Mouse (Mus musculus) heart, embryonic 12.5 days (tissue): ENCODE measurements around the gene Mvd. TPM values are rescaled to one million over a fixed set of nuclear protein-coding genes. Genes with fewer than 3 reads are reported as not detected.

Source experiments
- ATAC-seq: fragments of 200-750 bp; cut with Nextera tagmentation; 2 replicates; pipeline ENCODE4 v1.8.0; 2017; ENCODE audit warnings: moderate TSS enrichment, moderate library complexity; ENCODE audit not compliant: insufficient number of reproducible peaks, low FRiP score
- H3K27ac ChIP-seq: fragments of 300-500 bp; sonication (generic); 2 replicates; pipeline ENCODE4 v1.5.1; 2016; ENCODE audit warnings: mild to moderate bottlenecking, moderate library complexity; ENCODE audit not compliant: poor library complexity, severe bottlenecking
- H3K27me3 ChIP-seq: fragments of 300-500 bp; sonication (generic); replicated peaks from 2 replicates; pipeline ENCODE4 v1.6.1; 2016; ENCODE audit warnings: mild to moderate bottlenecking, moderate library complexity
- H3K36me3 ChIP-seq: fragments of 300-500 bp; sonication (generic); 2 replicates; pipeline ENCODE4 v1.6.1; 2016; ENCODE audit warnings: mild to moderate bottlenecking, moderate library complexity
- H3K4me1 ChIP-seq: fragments of 300-500 bp; sonication (generic); replicated peaks from 2 replicates; pipeline ENCODE4 v1.6.1; 2016; ENCODE audit warnings: mild to moderate bottlenecking
- H3K4me2 ChIP-seq: fragments of 300-500 bp; sonication (generic); 2 replicates; pipeline ENCODE4 v1.6.1; 2016; ENCODE audit warnings: mild to moderate bottlenecking, moderate library complexity
- H3K4me3 ChIP-seq: fragments of 300-500 bp; sonication (generic); 2 replicates; pipeline ENCODE4 v1.5.1; 2016; ENCODE audit warnings: mild to moderate bottlenecking
- H3K9ac ChIP-seq: fragments of 300-500 bp; sonication (generic); 2 replicates; pipeline ENCODE4 v1.6.1; 2016; ENCODE audit warnings: mild to moderate bottlenecking, moderate library complexity
- H3K9me3 ChIP-seq: fragments of 300-500 bp; sonication (generic); replicated peaks from 2 replicates; pipeline ENCODE4 v1.6.1; 2016; ENCODE audit warnings: mild to moderate bottlenecking, moderate library complexity
- WGBS: fragments of 180-500 bp; shearing (Covaris S2); methylation state at CpG from one replicate; pipeline ENCODE4 v1.1.7; 2016; 5-methylcytosine and 5-hydroxymethylcytosine counted together
- polyA plus RNA-seq: library from polyadenylated mRNA; unstranded; fragments of >200 nt; fragmentation: Nextera tagmentation; extraction: Ambion mirVana; gene quantifications from 2 replicates; pipeline ENCODE4 v1.2.1, GENCODE M21; 2016

Mvd gene
- polyA plus RNA-seq, 1 experiment from 2014 or later: 22.8 TPM

- Histone ChIP-seq H3K4me1 (peaks cover 11% of the 10 kb centered on the region), H3K4me3 (no peak overlapping the region), H3K27ac (no peak overlapping the region), H3K27me3 (no peaks in the 10 kb centered on the region), H3K4me2 (no peak overlapping the region), H3K9me3 (no peaks in the 10 kb centered on the region), H3K36me3 (peaks cover 25% of the 10 kb centered on the region), H3K9ac (no peak overlapping the region)
- 32% methylated on average over 5 of the region's 5 CpGs for WGBS
- no peak for ATAC-seq
Observed at GRCm38 (mm10) chr8:122423659-122424058, 19.6 kb downstream of the Mvd start.

DNA sequence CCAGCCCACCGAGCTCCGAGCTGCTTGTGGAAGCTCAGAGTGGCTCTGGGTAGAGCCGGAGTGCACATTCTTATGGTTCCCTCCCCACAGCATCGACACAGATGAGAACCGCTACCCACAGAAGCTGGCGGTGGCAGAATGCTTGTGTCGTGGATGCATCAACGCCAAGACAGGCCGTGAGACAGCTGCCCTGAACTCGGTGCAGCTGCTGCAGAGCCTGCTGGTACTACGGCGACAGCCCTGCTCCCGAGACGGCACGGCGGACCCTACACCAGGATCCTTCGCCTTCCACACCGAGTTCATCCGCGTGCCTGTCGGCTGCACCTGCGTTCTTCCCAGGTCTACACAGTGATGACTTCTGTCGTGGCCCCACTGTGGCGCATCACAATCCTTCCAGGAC, 20.0 kb downstream of the Mvd start:
- Histone ChIP-seq H3K36me3 (peaks cover 30% of the 10 kb centered on the region), H3K27ac (no peak overlapping the region), H3K4me2 (no peak overlapping the region), H3K4me1 (peaks cover 11% of the 10 kb centered on the region), H3K27me3 (no peaks in the 10 kb centered on the region), H3K9me3 (no peaks in the 10 kb centered on the region), H3K9ac (no peak overlapping the region), H3K4me3 (no peak overlapping the region)
- WGBS: 85% methylated on average over 24 of the region's 24 CpGs
- ATAC-seq: no peak

- ATAC-seq: no peak
- H3K27me3 ChIP-seq: no peaks in the 10 kb centered on the region
- H3K9me3 ChIP-seq: no peaks in the 10 kb centered on the region
- no peak within 1 kb of the TSS for H3K9ac ChIP-seq
- peaks cover 39% of the 10 kb centered on the region for H3K36me3 ChIP-seq
- no peak within 1 kb of the TSS for H3K27ac ChIP-seq
- H3K4me3 ChIP-seq: no peak within 1 kb of the TSS
- H3K4me1 ChIP-seq: peaks cover 11% of the 10 kb centered on the region
- 78% methylated on average over 14 of the region's 14 CpGs for WGBS
- no peak within 1 kb of the TSS for H3K4me2 ChIP-seq
Observed at GRCm38 (mm10) chr8:122421376-122422070, 21.7 kb downstream of the Mvd start, which contains the start of gene Il17c. Gene Il17c, plus strand, starts transcription at chr8:122422020.

- WGBS: 65% methylated on average over 9 of the region's 9 CpGs
- Histone ChIP-seq H3K9me3 (no peaks in the 10 kb centered on the region), H3K27ac (no peak overlapping the region), H3K36me3 (peaks cover 41% of the 10 kb centered on the region), H3K9ac (no peak overlapping the region), H3K4me1 (peaks cover 11% of the 10 kb centered on the region), H3K4me3 (no peak overlapping the region), H3K27me3 (no peaks in the 10 kb centered on the region), H3K4me2 (no peak overlapping the region)
- no peak for ATAC-seq
Observed at GRCm38 (mm10) chr8:122419881-122420555, 23.2 kb downstream of the Mvd start.

DNA sequence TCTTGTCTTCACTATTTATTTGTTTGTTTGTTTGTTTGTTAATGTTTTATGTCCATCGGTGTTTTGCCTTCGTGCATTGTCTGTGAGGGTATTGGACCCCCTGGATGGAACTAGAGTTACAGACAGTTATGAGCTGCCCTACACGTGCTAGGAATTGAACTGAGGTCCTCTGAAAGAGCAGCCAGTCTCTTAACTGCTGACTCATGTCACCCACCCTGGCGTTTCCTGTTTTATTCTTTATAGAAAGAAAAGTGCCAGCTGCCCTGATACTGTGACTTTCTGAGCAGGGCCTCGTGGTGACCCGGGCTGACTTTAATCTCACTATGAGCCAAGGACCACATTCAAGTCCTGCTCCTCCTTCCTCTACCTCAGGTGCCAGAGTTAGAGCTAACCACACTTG, 27.7 kb downstream of the Mvd start:
- Histone ChIP-seq H3K27ac (no peak overlapping the region), H3K4me3 (no peak overlapping the region), H3K4me2 (no peak overlapping the region), H3K27me3 (no peaks in the 10 kb centered on the region), H3K36me3 (peaks cover 82% of the 10 kb centered on the region), H3K9me3 (no peaks in the 10 kb centered on the region), H3K4me1 (no peaks in the 10 kb centered on the region; the same call in 1 of the 2 replicates), H3K9ac (no peak overlapping the region)
- no peak for ATAC-seq
- 86% methylated on average over 6 of the region's 6 CpGs for WGBS

DNA sequence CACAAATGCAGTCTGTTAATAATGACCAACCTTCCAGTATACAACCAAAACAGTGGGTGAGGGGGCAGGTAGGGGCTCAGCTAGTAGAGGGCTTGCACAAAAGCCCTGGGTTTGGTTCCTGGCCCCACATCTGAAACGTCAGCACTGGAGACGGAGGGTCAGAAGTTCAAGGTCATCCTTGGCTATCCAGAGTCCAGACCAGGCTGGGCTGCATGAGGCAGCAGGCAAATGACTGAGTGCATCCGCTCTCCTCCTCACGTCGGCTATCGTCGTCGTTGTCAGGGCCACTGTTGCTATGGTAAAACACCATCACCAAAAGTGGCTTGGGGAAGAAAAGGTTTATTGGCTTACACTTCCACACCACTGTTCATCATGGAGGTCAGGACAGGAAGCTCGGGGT, 28.9 kb downstream of the Mvd start:
- no peak for ATAC-seq
- H3K9me3 ChIP-seq: no peaks in the 10 kb centered on the region
- peaks cover 95% of the 10 kb centered on the region for H3K36me3 ChIP-seq
- no peak overlapping the region for H3K4me2 ChIP-seq
- no peaks in the 10 kb centered on the region for H3K4me1 ChIP-seq
- WGBS: 83% methylated on average over 9 of the region's 9 CpGs
- H3K27me3 ChIP-seq: no peaks in the 10 kb centered on the region
- H3K27ac ChIP-seq: no peak overlapping the region
- no peak overlapping the region for H3K4me3 ChIP-seq
- no peak overlapping the region for H3K9ac ChIP-seq

DNA sequence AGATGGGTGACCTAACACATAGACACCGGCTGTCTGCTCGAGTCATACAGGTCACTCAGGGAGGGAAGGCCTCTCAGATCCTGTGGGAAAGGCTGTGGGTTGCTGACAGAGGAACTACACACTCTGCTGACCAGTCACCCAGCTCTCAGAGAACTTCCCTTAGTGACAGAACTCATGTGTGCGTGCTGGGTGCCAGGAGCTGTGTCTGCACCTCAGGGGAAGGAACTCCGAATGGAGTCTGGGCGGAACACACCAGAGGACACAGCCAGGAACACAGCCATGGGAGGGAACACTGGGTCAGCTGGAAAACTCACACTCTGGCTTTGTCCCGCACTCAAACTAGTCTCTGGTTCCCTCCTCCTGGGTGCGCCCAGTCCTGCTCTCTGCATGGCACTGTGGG, 35.5 kb downstream of the Mvd start:
- peaks cover 12% of the 10 kb centered on the region for H3K4me1 ChIP-seq

GRCm38 (mm10) chr8:122405146-122405805, 37.9 kb downstream of the Mvd start:
- peaks cover 96% of the 10 kb centered on the region for H3K36me3 ChIP-seq
- H3K27ac ChIP-seq: no peak overlapping the region
- no peak overlapping the region for H3K9ac ChIP-seq
- H3K27me3 ChIP-seq: no peaks in the 10 kb centered on the region
- H3K4me1 ChIP-seq: peaks cover 12% of the 10 kb centered on the region
- 58% methylated on average over 9 of the region's 9 CpGs for WGBS
- H3K4me3 ChIP-seq: no peak overlapping the region
- no peak for ATAC-seq
- H3K9me3 ChIP-seq: no peaks in the 10 kb centered on the region
- H3K4me2 ChIP-seq: no peak overlapping the region

More for the DNA sequence above, 35.5 kb downstream of the Mvd start:
- WGBS: 91% methylated on average over 7 of the region's 7 CpGs
- Histone ChIP-seq H3K9me3 (no peaks in the 10 kb centered on the region), H3K9ac (no peak overlapping the region), H3K27ac (no peak overlapping the region), H3K36me3 (peaks cover 98% of the 10 kb centered on the region), H3K4me3 (no peak overlapping the region), H3K4me2 (no peak overlapping the region), H3K27me3 (no peaks in the 10 kb centered on the region)
- no peak for ATAC-seq

DNA sequence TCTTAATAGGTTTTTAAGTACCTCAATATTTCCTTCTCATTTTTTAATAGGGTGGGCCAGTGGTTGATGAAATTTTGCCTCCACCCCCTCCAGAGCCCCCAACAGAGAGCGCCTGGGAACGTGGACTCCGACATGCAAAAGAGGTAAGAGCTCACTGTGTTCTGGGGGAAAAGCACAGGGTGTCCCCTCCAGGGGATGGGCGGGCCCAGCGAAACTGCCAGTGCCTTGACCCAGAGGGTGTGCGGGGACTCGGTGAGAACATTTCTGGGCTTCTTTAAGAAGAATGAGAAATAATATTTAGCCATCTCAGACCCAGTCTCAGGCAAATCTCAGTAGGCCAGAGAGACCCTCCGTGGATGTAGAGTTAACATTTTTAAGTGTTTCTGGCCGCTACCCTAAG, 45.0 kb downstream of the Mvd start:
- Histone ChIP-seq H3K4me1 (no peaks in the 10 kb centered on the region), H3K9me3 (no peaks in the 10 kb centered on the region), H3K9ac (no peak overlapping the region), H3K4me3 (no peak overlapping the region), H3K4me2 (no peak overlapping the region), H3K36me3 (peaks cover 83% of the 10 kb centered on the region), H3K27ac (no peak overlapping the region), H3K27me3 (no peaks in the 10 kb centered on the region)
- WGBS: 93% methylated on average over 9 of the region's 9 CpGs
- no peak for ATAC-seq

DNA sequence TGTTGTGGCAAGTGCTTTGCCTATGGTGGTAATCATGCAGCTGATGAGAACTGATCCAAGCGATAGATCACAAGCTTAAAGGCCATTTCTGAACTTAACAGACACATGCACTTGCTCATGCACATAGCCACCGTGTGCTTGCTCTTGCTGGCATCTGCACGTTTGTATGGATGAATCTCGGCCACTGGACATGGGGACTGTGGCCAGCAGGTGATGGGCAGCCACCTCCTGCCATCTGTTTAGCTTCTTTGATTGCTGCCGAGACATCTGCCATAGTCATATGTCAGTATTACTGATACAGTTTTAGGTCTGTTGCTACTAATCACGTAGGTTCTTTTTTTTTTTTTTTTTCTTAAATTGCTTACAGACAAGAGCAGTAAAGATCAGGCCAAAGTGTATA, 47.9 kb downstream of the Mvd start:
- WGBS: 86% methylated on average over 6 of the region's 6 CpGs
- H3K27ac ChIP-seq: no peak overlapping the region
- H3K27me3 ChIP-seq: no peaks in the 10 kb centered on the region
- H3K36me3 ChIP-seq: peaks cover 80% of the 10 kb centered on the region
- no peak overlapping the region for H3K4me3 ChIP-seq
- no peak overlapping the region for H3K9ac ChIP-seq
- ATAC-seq: no peak
- H3K4me1 ChIP-seq: no peaks in the 10 kb centered on the region
- H3K4me2 ChIP-seq: no peak overlapping the region
- no peaks in the 10 kb centered on the region for H3K9me3 ChIP-seq

DNA sequence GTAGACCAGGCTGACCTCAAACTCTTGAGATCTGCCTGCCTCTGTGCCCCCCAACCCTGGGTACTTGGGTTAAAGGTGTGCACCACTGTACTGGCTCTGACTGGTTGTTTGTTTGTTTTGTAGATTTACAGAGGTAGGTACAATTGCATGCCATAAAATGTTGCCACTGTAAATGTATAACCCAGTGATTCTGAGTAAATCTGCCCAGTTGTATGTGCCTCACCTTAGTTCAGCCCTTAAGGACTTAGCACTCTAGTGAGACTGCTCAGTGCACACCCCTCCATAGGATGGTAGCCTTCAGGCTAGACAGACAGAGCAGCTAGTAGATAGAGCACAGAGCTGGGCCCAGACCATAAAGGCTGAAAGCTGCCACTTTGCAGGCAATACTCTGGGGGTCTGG, 49.5 kb downstream of the Mvd start:
- ATAC-seq: no peak
- Histone ChIP-seq H3K4me2 (no peak overlapping the region), H3K9ac (no peak overlapping the region), H3K4me3 (no peak overlapping the region), H3K4me1 (no peaks in the 10 kb centered on the region), H3K9me3 (peaks cover 4% of the 10 kb centered on the region; the same call in 1 of the 2 replicates), H3K27me3 (no peaks in the 10 kb centered on the region), H3K36me3 (peaks cover 78% of the 10 kb centered on the region), H3K27ac (no peak overlapping the region)
